Mouse (Mus musculus) megakaryocyte, embryonic 14.5 days (primary cell): ENCODE measurements around the gene Col24a1.

Source experiments
- FLI1 ChIP-seq: IDR thresholded peaks from 2 replicates; pipeline ENCODE4 v1.6.1; 2012; ENCODE audit warnings: low read length, inconsistent platforms, mixed read lengths
- GATA1 ChIP-seq: IDR thresholded peaks from 3 replicates; pipeline ENCODE4 v1.6.1; 2012; ENCODE audit warnings: mixed read lengths, low read length, inconsistent platforms, borderline replicate concordance

- TF ChIP-seq GATA1 (no peak), FLI1 (no peak)
Observed at GRCm38 (mm10) chr3:145348690-145349089, 56.4 kb downstream of the Col24a1 start.
